Mouse (Mus musculus): ENCODE results near the gene Gm43064.

GRCm38 (mm10) chr3:103790346-103791145, 18.8 kb upstream of the Gm43064 start:
- TF ChIP-seq CTCF (IDR thresholded peaks at IDR 0.05; ENCODE audit: low read depth, low read length) = no peak
- no peak for TF ChIP-seq POLR2A (IDR thresholded peaks at IDR 0.05; ENCODE audit: borderline replicate concordance, low read depth, low read length)

Measured in bone marrow macrophage, adult 2 months (primary cell).